Mouse (Mus musculus) ovary, adult 18-20 months (tissue): ENCODE data around the gene Capn3.

Experiments
- DNase-seq: peaks from one replicate; pipeline ENCODE4 v3.0.0; 2022; ENCODE audit warnings: low spot score, mixed read lengths

The Capn3 gene

DNA sequence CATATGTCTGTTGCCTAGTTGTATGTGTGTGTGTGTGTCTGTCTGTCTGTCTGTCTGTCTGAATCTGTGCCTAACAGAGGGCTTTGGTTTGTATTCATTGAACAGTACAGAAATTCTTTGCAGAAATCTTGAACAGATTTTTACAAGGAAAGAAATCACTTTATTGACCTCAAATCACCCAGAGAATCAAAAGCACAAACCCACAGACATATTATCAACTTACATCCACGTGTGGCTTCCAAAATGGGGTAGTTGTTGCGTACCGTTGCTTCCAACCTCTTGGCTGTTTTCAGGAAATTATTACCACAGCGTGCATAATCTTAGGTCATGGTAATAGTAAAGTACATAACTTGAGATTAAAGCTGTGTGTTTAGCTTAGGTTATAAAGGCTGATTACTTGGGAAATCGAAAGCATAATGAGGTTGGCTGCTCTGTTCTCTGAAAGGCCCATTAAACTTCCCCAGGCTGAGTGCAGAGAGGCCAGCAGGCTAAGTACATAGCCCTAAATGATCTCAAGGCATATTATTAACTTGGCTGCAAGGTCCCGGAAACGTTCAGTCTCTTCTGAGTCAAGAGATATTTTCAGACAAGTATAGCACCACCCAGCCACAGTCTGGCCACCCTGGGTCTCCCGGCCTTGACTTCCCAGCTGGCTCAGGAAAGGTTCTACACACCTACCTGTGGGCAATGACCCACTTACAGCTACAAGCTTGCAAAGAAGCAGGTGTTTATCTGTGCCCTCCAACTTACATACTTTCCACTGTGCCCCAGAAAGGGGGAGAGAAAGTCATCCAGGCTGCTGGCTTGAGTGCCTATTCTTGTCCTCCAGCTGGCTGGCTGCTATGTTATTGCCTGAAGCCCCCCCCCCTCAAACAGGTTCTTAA is 26.9 kb downstream of the Capn3 start:
- no peak for DNase-seq

DNA sequence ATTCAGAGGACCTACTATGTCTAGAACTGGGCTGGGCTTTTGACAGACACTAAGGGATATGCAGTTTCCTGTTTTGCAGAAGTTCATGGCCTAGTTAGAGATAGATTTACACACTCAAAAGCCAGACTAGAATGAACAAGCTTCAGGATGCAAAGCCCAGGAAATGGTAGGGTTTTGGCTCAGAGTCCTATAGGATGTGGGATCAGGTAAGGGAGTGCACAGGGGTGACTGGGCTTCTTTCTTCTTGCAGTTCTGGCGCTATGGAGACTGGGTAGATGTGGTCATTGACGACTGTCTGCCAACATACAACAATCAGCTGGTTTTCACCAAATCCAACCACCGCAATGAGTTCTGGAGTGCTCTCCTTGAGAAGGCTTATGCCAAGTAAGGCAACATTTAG is 28.4 kb downstream of the Capn3 start:
- DNase-seq, result no peak

GRCm38 (mm10) chr2:120493254-120493653 is 37.4 kb downstream of the Capn3 start:
- DNase-seq, result no peak

- no peak for DNase-seq
These were observed 40.7 kb downstream of the Capn3 start for GRCm38 (mm10) chr2:120496511-120496910.

DNA sequence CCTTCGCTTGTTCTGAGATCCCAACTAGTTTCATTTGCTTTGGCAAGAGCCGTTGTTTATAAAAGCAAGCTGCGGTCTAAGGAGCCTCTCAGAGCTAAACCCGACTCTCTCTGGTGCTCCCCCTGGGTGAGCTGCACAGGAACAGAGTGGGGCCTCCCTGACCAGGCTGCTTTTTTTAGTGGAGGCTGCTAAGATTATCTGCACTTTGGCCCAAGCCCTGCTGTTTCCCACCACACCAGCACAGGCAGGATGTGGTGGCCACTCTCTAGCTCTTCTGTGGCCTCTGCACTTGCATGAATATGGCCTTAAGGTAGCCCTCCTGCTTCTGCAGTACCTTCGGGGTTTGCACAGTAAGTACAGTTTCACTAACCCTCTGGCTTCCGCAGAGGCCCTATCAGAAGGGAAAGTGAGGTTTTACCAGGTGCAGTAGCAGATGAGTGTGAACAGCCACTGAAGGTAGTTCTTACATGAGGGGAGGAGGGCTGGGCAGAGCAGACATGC is 44.2 kb downstream of the Capn3 start:
- DNase-seq, result no peak

GRCm38 (mm10) chr2:120501136-120501918 is 45.5 kb downstream of the Capn3 start:
- DNase-seq, result no peak

- no peak for DNase-seq
These were observed 46.2 kb downstream of the Capn3 start for GRCm38 (mm10) chr2:120501931-120502604.

GRCm38 (mm10) chr2:120502605-120502990 is 46.8 kb downstream of the Capn3 start:
- DNase-seq, result no peak

GRCm38 (mm10) chr2:120503094-120503493 is 47.3 kb downstream of the Capn3 start:
- no peak for DNase-seq

- no peak for DNase-seq
These were observed 48.2 kb downstream of the Capn3 start for GRCm38 (mm10) chr2:120503992-120504391.

DNA sequence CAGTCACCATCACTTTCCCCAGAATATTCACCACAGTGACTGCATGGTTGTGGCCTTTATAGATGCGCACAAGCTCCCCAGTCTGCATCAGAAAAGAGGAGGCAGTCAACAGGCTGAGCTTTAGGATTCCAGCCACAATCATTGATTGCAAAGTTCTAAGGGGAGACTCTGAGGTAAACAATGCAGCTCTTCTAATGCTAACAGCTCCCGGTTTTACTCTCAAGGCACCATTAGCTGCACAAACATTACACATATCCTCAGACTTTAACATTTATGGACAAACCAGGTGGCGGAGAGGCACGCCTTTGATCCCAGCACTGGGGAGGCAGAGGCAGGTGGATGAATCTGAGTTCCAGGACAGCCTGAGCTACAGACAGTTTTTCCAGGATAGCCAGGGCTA is 58.4 kb downstream of the Capn3 start:
- no peak for DNase-seq

DNA sequence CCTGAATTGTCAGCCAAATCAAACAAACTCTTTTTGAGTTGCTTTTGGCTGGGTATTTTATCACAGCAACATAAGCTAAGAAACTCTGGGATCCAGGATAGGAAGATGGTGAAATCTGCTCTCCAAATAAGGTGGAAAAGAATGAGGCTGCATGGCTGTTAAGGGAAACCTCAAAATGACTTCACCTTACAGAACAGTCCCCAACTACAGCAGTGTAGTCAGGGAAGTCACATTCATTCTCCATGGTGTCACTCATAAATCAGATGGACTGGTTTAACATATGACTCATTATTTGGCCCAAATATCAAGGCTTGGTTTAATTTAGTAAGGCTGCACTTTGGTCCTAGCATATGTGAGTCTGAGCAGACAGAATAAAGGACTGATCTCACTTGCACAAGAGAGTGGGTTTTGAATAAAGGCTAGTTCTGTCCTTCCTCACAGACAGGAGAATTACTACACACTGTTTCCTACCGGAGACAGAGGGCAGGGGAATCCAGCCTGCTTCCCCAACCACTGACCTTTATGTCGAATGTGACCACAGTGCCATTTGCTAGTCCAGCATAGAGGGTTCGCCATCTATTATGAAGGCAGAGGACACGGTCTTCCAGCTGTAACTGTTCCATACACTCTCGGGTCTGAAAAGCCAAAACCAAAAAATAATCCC is 62.9 kb downstream of the Capn3 start:
- no peak for DNase-seq

DNA sequence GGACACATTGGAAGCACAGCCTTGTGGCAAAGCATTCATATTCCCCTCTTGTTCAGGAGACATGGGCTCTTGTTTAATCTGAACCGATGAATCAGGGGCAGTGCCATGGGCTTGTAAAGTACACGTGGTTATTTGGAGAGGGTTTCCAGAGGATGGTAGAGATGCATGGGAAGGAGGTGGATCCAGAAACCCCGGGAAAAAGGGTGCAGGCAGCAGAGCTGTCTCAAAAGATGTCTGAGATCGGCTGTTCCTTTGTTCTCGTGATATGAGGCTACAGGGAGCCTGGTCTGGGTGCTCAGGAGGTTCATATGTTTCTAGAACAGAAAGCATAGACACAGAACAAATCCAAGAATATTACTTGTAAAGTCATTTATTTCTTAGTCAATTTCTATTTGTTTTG is 71.0 kb downstream of the Capn3 start:
- DNase-seq, result no peak

DNA sequence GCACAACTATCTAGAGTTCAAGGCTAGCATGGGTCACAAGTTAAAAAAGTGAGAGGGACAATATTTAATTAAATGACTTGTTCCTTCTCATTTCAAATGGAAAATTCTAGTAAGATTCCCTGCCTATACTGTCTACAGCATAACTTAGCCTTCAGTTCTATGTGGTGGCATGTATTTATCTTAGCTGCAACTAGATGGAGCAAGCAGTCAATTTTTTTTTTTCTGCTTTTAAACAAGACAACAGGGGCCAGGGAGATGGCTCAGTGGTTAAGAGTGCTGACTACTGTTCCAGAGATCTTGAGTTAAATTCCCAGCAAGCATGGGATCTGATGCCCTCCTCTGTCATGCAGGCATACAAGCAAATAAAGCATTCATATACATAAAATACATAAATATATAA is 73.7 kb downstream of the Capn3 start:
- DNase-seq, result no peak

DNA sequence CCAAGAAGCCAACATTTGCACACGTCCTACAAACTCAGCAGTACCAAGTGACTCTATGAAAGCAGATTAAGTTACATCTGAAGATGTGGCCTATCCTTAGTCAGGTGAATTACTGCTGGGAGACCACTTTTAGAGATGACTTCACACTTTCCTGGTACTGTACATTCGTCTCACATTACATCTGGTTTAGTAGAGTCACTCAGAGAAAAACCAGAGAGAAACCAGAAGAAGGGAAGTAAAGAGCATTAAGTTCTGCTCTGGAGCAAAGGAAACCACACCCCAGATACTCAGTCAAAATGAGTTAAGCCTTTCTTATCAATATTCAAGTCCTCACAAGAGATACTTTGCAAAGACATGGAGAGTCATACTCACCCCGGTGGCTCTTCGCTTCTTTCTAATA is 75.4 kb downstream of the Capn3 start:
- no peak for DNase-seq

DNA sequence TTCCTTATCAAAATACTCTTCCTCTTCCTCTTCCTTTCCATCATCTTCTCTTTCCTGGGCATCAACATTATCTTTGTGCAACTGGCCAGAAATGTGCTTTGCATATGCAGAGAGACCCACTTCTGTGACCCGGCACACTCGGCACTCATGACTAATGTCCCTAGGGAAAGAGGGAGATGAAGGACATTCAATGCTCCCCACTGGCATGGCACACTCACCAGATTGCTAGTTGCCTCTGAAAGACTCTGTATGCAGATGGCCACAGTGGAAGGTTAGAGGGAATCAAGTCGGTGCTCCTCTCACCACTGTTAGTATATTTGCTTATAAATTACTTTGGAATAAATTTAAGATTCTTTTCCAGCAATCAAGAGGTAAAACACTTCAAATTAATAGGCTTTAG is 83.5 kb downstream of the Capn3 start:
- no peak for DNase-seq

GRCm38 (mm10) chr2:120539778-120540208 is 84.0 kb downstream of the Capn3 start:
- peak; percentile 66 for DNase-seq

DNA sequence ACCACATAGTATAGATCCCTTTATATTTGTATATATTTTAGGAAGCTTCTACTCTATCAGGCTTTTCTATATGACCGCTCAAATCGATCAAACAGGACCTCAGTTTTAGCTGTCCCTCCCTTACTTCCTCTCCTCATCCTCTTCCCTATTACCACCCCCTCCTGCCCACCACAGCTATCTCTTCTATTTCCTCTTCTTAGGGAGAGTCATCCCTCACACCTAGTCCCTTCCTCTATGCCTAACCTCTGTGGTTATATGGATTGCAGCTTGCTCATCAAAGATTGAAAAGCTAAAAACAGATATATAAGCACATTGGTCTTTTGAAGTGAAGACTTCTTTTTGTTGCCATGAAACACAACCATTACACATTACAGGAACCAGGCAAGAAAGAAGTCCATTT is 88.9 kb downstream of the Capn3 start:
- no peak for DNase-seq
